Mouse (Mus musculus) liver, postnatal 0 days (tissue): ENCODE data around the gene Chp1.
"Not testable (repeated sequence)": the region's sequence is repeated elsewhere in the genome, so short reads cannot be mapped to it uniquely, and the experiment has no call there.

Experiments used
- CTCF ChIP-seq: sonication (generic); IDR thresholded peaks from 2 replicates; pipeline ENCODE4 v1.5.1; 2016; ENCODE audit warnings: antibody characterized with exemption, low read depth
- EP300 ChIP-seq: IDR thresholded peaks from 2 replicates; pipeline ENCODE4 v1.6.1; 2016; ENCODE audit warnings: antibody characterized with exemption, low read depth, mild to moderate bottlenecking

- not testable (repeated sequence) for TF ChIP-seq CTCF, EP300
Measured at GRCm38 (mm10) chr2:119619002-119619401, 71.5 kb downstream of the Chp1 start.
